Mouse (Mus musculus) megakaryocyte, embryonic 14.5 days (primary cell): ENCODE results near the gene Abi1.
"Not testable (repeated sequence)": the region's sequence is repeated elsewhere in the genome, so short reads cannot be mapped to it uniquely, and the experiment has no call there.

Source experiments
- FLI1 ChIP-seq: IDR thresholded peaks from 2 replicates; pipeline ENCODE4 v1.6.1; 2012; ENCODE audit warnings: low read length, inconsistent platforms, mixed read lengths
- GATA1 ChIP-seq: IDR thresholded peaks from 3 replicates; pipeline ENCODE4 v1.6.1; 2012; ENCODE audit warnings: mixed read lengths, low read length, inconsistent platforms, borderline replicate concordance

DNA sequence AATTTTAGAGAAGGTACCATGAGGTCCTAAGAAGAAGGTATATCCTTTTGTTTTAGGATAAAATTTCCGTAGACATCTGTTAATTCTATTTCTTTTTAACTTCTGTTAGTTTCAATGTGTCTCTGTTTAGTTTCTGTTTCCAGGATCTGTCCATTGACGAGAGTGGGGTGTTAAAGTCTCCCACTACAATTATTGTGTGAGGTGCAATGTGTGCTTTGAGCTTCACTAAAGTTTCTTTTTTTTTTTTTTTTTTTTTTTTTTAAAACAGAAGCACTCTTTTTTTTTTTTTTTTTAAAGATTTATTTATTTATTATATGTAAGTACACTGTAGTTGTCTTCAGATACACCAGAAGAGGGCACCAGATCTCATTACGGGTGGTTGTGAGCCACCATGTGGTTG, 114.1 kb downstream of the Abi1 start:
- not testable (repeated sequence) for TF ChIP-seq GATA1, FLI1
